Mouse (Mus musculus) hindbrain, embryonic 15.5 days (tissue): ENCODE data around the gene Hfm1. TPM values are rescaled to one million over a fixed set of nuclear protein-coding genes. Genes with fewer than 3 reads are reported as not detected.
A peak's percentile ranks its signal among the peaks of the same experiment; 100 is the strongest.

Experiments
- ATAC-seq: fragments of 200-750 bp; cut with Nextera tagmentation; 2 replicates; pipeline ENCODE4 v1.8.0; 2017; ENCODE audit warnings: low read depth, moderate number of reproducible peaks, moderate TSS enrichment; ENCODE audit not compliant: low FRiP score
- H3K27ac ChIP-seq: fragments of 300-500 bp; sonication (generic); replicated peaks from 2 replicates; pipeline ENCODE4 v1.5.1; 2015; ENCODE audit warnings: mild to moderate bottlenecking, inconsistent platforms
- H3K27me3 ChIP-seq: fragments of 300-500 bp; sonication (generic); 2 replicates; pipeline ENCODE4 v1.6.1; 2015; ENCODE audit warnings: control low read depth, inconsistent platforms
- H3K36me3 ChIP-seq: fragments of 300-500 bp; sonication (generic); 2 replicates; pipeline ENCODE4 v1.6.1; 2015; ENCODE audit warnings: control low read depth, inconsistent platforms
- H3K4me1 ChIP-seq: fragments of 300-500 bp; sonication (generic); replicated peaks from 2 replicates; pipeline ENCODE4 v1.6.1; 2015; ENCODE audit warnings: control low read depth, inconsistent platforms
- H3K4me2 ChIP-seq: fragments of 300-500 bp; sonication (generic); 2 replicates; pipeline ENCODE4 v1.6.1; 2015; ENCODE audit warnings: moderate library complexity, mild to moderate bottlenecking, inconsistent platforms
- H3K4me3 ChIP-seq: fragments of 300-500 bp; sonication (generic); 2 replicates; pipeline ENCODE4 v1.5.1; 2015; ENCODE audit warnings: mild to moderate bottlenecking, inconsistent platforms
- H3K9ac ChIP-seq: fragments of 300-500 bp; sonication (generic); 2 replicates; pipeline ENCODE4 v1.6.1; 2015; ENCODE audit warnings: inconsistent platforms
- H3K9me3 ChIP-seq: fragments of 300-500 bp; sonication (generic); 2 replicates; pipeline ENCODE4 v1.6.1; 2016; ENCODE audit warnings: control low read depth, inconsistent platforms
- WGBS: fragments of 180-500 bp; shearing (Covaris S2); methylation state at CpG from one replicate; pipeline ENCODE4 v1.1.7; 2015; 5-methylcytosine and 5-hydroxymethylcytosine counted together
- polyA plus RNA-seq: library from polyadenylated mRNA; unstranded; fragments of >200 nt; fragmentation: Nextera tagmentation; extraction: Ambion mirVana; gene quantifications from 2 replicates; pipeline ENCODE4 v1.2.1, GENCODE M21; 2015

Gene Hfm1
- polyA plus RNA-seq, 1 experiment from 2014 or later, result 5.1 TPM

GRCm38 (mm10) chr5:106927996-106928395 is 1.9 kb upstream of the Hfm1 start:
- H3K27ac ChIP-seq, result no peak overlapping the region
- H3K27me3 ChIP-seq, result no peaks in the 10 kb centered on the region
- no peak for ATAC-seq
- H3K4me2 ChIP-seq, result no peak overlapping the region
- WGBS, result 84% methylated on average over 4 of the region's 4 CpGs
- no peaks in the 10 kb centered on the region for H3K9me3 ChIP-seq
- no peak overlapping the region for H3K9ac ChIP-seq
- H3K36me3 ChIP-seq, result no peaks in the 10 kb centered on the region
- H3K4me3 ChIP-seq, result no peak overlapping the region
- H3K4me1 ChIP-seq, result 0 out of 2 replicates have a peak, but pooled peaks cover 5% of the 10 kb centered on the region

- WGBS, result 23% methylated on average over 4 of the region's 4 CpGs
- H3K4me2 ChIP-seq, result peak overlapping the region; percentile 63
- H3K36me3 ChIP-seq, result no peaks in the 10 kb centered on the region
- H3K9me3 ChIP-seq, result no peaks in the 10 kb centered on the region
- peak overlapping the region; percentile 55 for H3K9ac ChIP-seq
- H3K27me3 ChIP-seq, result no peaks in the 10 kb centered on the region
- peak overlapping the region; percentile 84 for H3K27ac ChIP-seq
- 0 out of 2 replicates have a peak, but pooled peaks cover 5% of the 10 kb centered on the region for H3K4me1 ChIP-seq
- no peak for ATAC-seq
- H3K4me3 ChIP-seq, result peak overlapping the region; percentile 51
Measured at GRCm38 (mm10) chr5:106926369-106926686, 207 bp upstream of the Hfm1 start.

- H3K9ac ChIP-seq, result no peak overlapping the region
- no peaks in the 10 kb centered on the region for H3K9me3 ChIP-seq
- H3K4me3 ChIP-seq, result no peak overlapping the region
- no peak overlapping the region for H3K4me2 ChIP-seq
- ATAC-seq, result no peak
- no peaks in the 10 kb centered on the region for H3K27me3 ChIP-seq
- no peaks in the 10 kb centered on the region for H3K4me1 ChIP-seq
- H3K36me3 ChIP-seq, result no peaks in the 10 kb centered on the region
- no peak overlapping the region for H3K27ac ChIP-seq
Measured at GRCm38 (mm10) chr5:106919315-106919714, 6.8 kb downstream of the Hfm1 start.

GRCm38 (mm10) chr5:106896879-106897278 is 29.2 kb downstream of the Hfm1 start:
- Histone ChIP-seq H3K4me3 (no peak overlapping the region), H3K9me3 (no peaks in the 10 kb centered on the region), H3K36me3 (no peaks in the 10 kb centered on the region), H3K27me3 (no peaks in the 10 kb centered on the region), H3K4me1 (no peaks in the 10 kb centered on the region; the same call in 1 of the 2 replicates), H3K4me2 (no peak overlapping the region), H3K27ac (no peak overlapping the region), H3K9ac (no peak overlapping the region)
- no peak for ATAC-seq
- WGBS, result 77% methylated on average over 2 of the region's 2 CpGs

- Histone ChIP-seq H3K27me3 (no peaks in the 10 kb centered on the region), H3K4me2 (no peak overlapping the region), H3K4me1 (no peaks in the 10 kb centered on the region; the same call in 1 of the 2 replicates), H3K4me3 (no peak overlapping the region), H3K9me3 (no peaks in the 10 kb centered on the region), H3K36me3 (no peaks in the 10 kb centered on the region), H3K27ac (0 out of 2 replicates have a peak overlapping the region, but pooled peaks have one; percentile 25), H3K9ac (no peak overlapping the region)
- ATAC-seq, result no peak
- 22% methylated on average over 5 of the region's 5 CpGs for WGBS
Measured at GRCm38 (mm10) chr5:106891773-106892172, 34.3 kb downstream of the Hfm1 start.

- Histone ChIP-seq H3K27me3 (no peaks in the 10 kb centered on the region), H3K4me2 (no peak overlapping the region), H3K9me3 (no peaks in the 10 kb centered on the region), H3K4me3 (no peak overlapping the region), H3K36me3 (no peaks in the 10 kb centered on the region), H3K27ac (no peak overlapping the region), H3K4me1 (no peaks in the 10 kb centered on the region; the same call in 1 of the 2 replicates), H3K9ac (no peak overlapping the region)
- 66% methylated on average over 1 of the region's 1 CpGs for WGBS
- ATAC-seq, result no peak
Measured at GRCm38 (mm10) chr5:106887303-106888071, 38.6 kb downstream of the Hfm1 start.

- Histone ChIP-seq H3K27me3 (no peaks in the 10 kb centered on the region), H3K9me3 (no peaks in the 10 kb centered on the region), H3K27ac (no peak overlapping the region), H3K36me3 (no peaks in the 10 kb centered on the region), H3K4me1 (no peaks in the 10 kb centered on the region), H3K9ac (no peak overlapping the region), H3K4me3 (no peak overlapping the region), H3K4me2 (no peak overlapping the region)
- no peak for ATAC-seq
- WGBS, result 96% methylated on average over 4 of the region's 4 CpGs
Measured at GRCm38 (mm10) chr5:106885517-106885916, 40.6 kb downstream of the Hfm1 start.

GRCm38 (mm10) chr5:106876438-106876837 is 49.7 kb downstream of the Hfm1 start:
- no peak overlapping the region for H3K4me3 ChIP-seq
- ATAC-seq, result no peak
- no peaks in the 10 kb centered on the region for H3K27me3 ChIP-seq
- no peak overlapping the region for H3K4me2 ChIP-seq
- no peak overlapping the region for H3K9ac ChIP-seq
- H3K27ac ChIP-seq, result no peak overlapping the region
- H3K9me3 ChIP-seq, result no peaks in the 10 kb centered on the region
- H3K4me1 ChIP-seq, result no peaks in the 10 kb centered on the region
- H3K36me3 ChIP-seq, result no peaks in the 10 kb centered on the region
- WGBS, result 74% methylated on average over 1 of the region's 1 CpGs

GRCm38 (mm10) chr5:106860415-106860814 is 65.7 kb downstream of the Hfm1 start:
- Histone ChIP-seq H3K36me3 (no peaks in the 10 kb centered on the region), H3K4me2 (no peak overlapping the region), H3K27me3 (no peaks in the 10 kb centered on the region), H3K27ac (no peak overlapping the region), H3K4me1 (no peaks in the 10 kb centered on the region), H3K4me3 (no peak overlapping the region), H3K9me3 (no peaks in the 10 kb centered on the region), H3K9ac (no peak overlapping the region)
- peak; percentile 73; the same call in 1 of the 2 replicates for ATAC-seq
- WGBS, result 37% methylated on average over 3 of the region's 3 CpGs

- Histone ChIP-seq H3K27me3 (no peaks in the 10 kb centered on the region), H3K4me2 (no peak overlapping the region), H3K36me3 (no peaks in the 10 kb centered on the region), H3K9me3 (no peaks in the 10 kb centered on the region), H3K4me3 (no peak overlapping the region), H3K9ac (no peak overlapping the region), H3K4me1 (no peaks in the 10 kb centered on the region), H3K27ac (no peak overlapping the region)
- WGBS, result 95% methylated on average over 3 of the region's 3 CpGs
- no peak for ATAC-seq
Measured at GRCm38 (mm10) chr5:106853284-106853683, 72.8 kb downstream of the Hfm1 start.

- ATAC-seq, result no peak
- Histone ChIP-seq H3K27ac (no peak overlapping the region), H3K4me3 (no peak overlapping the region), H3K36me3 (peaks cover 5% of the 10 kb centered on the region; the same call in 1 of the 2 replicates), H3K27me3 (no peaks in the 10 kb centered on the region), H3K9me3 (no peaks in the 10 kb centered on the region), H3K4me2 (no peak overlapping the region), H3K9ac (no peak overlapping the region), H3K4me1 (no peaks in the 10 kb centered on the region)
Measured at GRCm38 (mm10) chr5:106847045-106847444, 79.1 kb downstream of the Hfm1 start.

- Histone ChIP-seq H3K4me2 (no peak overlapping the region), H3K4me1 (no peaks in the 10 kb centered on the region), H3K36me3 (peaks cover 5% of the 10 kb centered on the region; the same call in 1 of the 2 replicates), H3K9ac (no peak overlapping the region), H3K9me3 (no peaks in the 10 kb centered on the region), H3K4me3 (no peak overlapping the region), H3K27me3 (no peaks in the 10 kb centered on the region), H3K27ac (no peak overlapping the region)
- WGBS, result 84% methylated on average over 2 of the region's 2 CpGs
- no peak for ATAC-seq
Measured at GRCm38 (mm10) chr5:106843906-106844305, 82.2 kb downstream of the Hfm1 start.

GRCm38 (mm10) chr5:106833025-106833424 is 93.1 kb downstream of the Hfm1 start:
- Histone ChIP-seq H3K4me2 (no peak overlapping the region), H3K9me3 (no peaks in the 10 kb centered on the region), H3K27ac (no peak overlapping the region), H3K4me3 (no peak overlapping the region), H3K9ac (no peak overlapping the region), H3K27me3 (no peaks in the 10 kb centered on the region), H3K36me3 (no peaks in the 10 kb centered on the region), H3K4me1 (0 out of 2 replicates have a peak, but pooled peaks cover 3% of the 10 kb centered on the region)
- no peak for ATAC-seq
- WGBS, result 13% methylated on average over 7 of the region's 7 CpGs
